Mouse (Mus musculus) kidney, postnatal 0 days (tissue): ENCODE measurements around the gene Asb7. TPM values are rescaled to one million over a fixed set of nuclear protein-coding genes. Genes with fewer than 3 reads are reported as not detected.

ENCODE experiments used
- ATAC-seq: fragments of 200-750 bp; cut with Nextera tagmentation; replicated peaks from 2 replicates; pipeline ENCODE4 v1.8.0; 2017; ENCODE audit warnings: low read depth, moderate number of reproducible peaks, moderate TSS enrichment, moderate library complexity; ENCODE audit not compliant: low FRiP score
- DNase-seq: peaks from one replicate; pipeline ENCODE4 v3.0.0-alpha.2; 2016; ENCODE audit warnings: low spot score
- H3K27ac ChIP-seq: fragments of 300-500 bp; sonication (generic); 2 replicates; pipeline ENCODE4 v1.5.1; 2014; ENCODE audit warnings: mild to moderate bottlenecking
- H3K27me3 ChIP-seq: fragments of 300-500 bp; sonication (generic); 2 replicates; pipeline ENCODE4 v1.6.1; 2014; ENCODE audit warnings: low read length, mixed read lengths; ENCODE audit not compliant: insufficient read depth
- H3K36me3 ChIP-seq: fragments of 300-500 bp; sonication (generic); 2 replicates; pipeline ENCODE4 v1.6.1; 2014; ENCODE audit warnings: low read length, mixed read lengths; ENCODE audit not compliant: insufficient read depth
- H3K4me1 ChIP-seq: fragments of 300-500 bp; sonication (generic); replicated peaks from 2 replicates; pipeline ENCODE4 v1.6.1; 2014; ENCODE audit warnings: antibody characterized with exemption, low read length, mixed read lengths; ENCODE audit not compliant: insufficient read depth
- H3K4me2 ChIP-seq: fragments of 300-500 bp; sonication (generic); 2 replicates; pipeline ENCODE4 v1.6.1; 2014; ENCODE audit warnings: mild to moderate bottlenecking, low read length, moderate library complexity, mixed read lengths
- H3K4me3 ChIP-seq: fragments of 300-500 bp; sonication (generic); replicated peaks from 2 replicates; pipeline ENCODE4 v1.5.1; 2014; ENCODE audit warnings: low read depth, low read length
- H3K9ac ChIP-seq: fragments of 300-500 bp; sonication (generic); 2 replicates; pipeline ENCODE4 v1.6.1; 2014; ENCODE audit warnings: low read depth, low read length
- H3K9me3 ChIP-seq: fragments of 300-500 bp; sonication (generic); replicated peaks from 2 replicates; pipeline ENCODE4 v1.6.1; 2016; ENCODE audit warnings: low read length, inconsistent platforms, mixed read lengths
- CTCF ChIP-seq: IDR thresholded peaks from 2 replicates; pipeline ENCODE4 v1.5.1; 2016; ENCODE audit warnings: antibody characterized with exemption, low read depth, mild to moderate bottlenecking, moderate library complexity
- WGBS: fragments of 180-500 bp; shearing (Covaris S2); extraction: QIAGEN DNeasy Blood & Tissue Kit; methylation state at CpG from one replicate; pipeline ENCODE4 v1.1.7; 2014; 5-methylcytosine and 5-hydroxymethylcytosine counted together
- polyA plus RNA-seq: library from polyadenylated mRNA; unstranded; fragments of >200 nt; fragmentation: Nextera tagmentation; extraction: Ambion mirVana; gene quantifications from 2 replicates; pipeline ENCODE4 v1.2.1, GENCODE M21; 2015

The Asb7 gene
- polyA plus RNA-seq, 1 experiment from 2014 or later, result 12.9 TPM

- TF ChIP-seq CTCF, result no peak
- peak; percentile 85 for DNase-seq
- 60% methylated on average over 12 of the region's 12 CpGs for WGBS
- no peaks in the 10 kb centered on the region for H3K9me3 ChIP-seq
- H3K4me3 ChIP-seq, result no peak overlapping the region
- no peak for ATAC-seq
- H3K4me2 ChIP-seq, result no peak overlapping the region
- H3K4me1 ChIP-seq, result no peaks in the 10 kb centered on the region
- H3K27me3 ChIP-seq, result no peaks in the 10 kb centered on the region
- no peaks in the 10 kb centered on the region for H3K36me3 ChIP-seq
- H3K27ac ChIP-seq, result peak overlapping the region; percentile 19; the same call in 1 of the 2 replicates
- H3K9ac ChIP-seq, result no peak overlapping the region
Observed at GRCm38 (mm10) chr7:66600622-66601610, 88.5 kb downstream of the Asb7 start.

GRCm38 (mm10) chr7:66600126-66600525, 89.3 kb downstream of the Asb7 start:
- DNase-seq (no peak), ATAC-seq (no peak)
- Histone ChIP-seq H3K9ac (no peak overlapping the region), H3K36me3 (no peaks in the 10 kb centered on the region), H3K4me1 (no peaks in the 10 kb centered on the region), H3K4me3 (no peak overlapping the region), H3K27me3 (no peaks in the 10 kb centered on the region), H3K9me3 (no peaks in the 10 kb centered on the region), H3K4me2 (no peak overlapping the region), H3K27ac (no peak overlapping the region)
- no peak for TF ChIP-seq CTCF
- 73% methylated on average over 3 of the region's 3 CpGs for WGBS

- no peak overlapping the region for H3K9ac ChIP-seq
- no peaks in the 10 kb centered on the region for H3K27me3 ChIP-seq
- ATAC-seq (no peak), DNase-seq (no peak)
- WGBS, result 93% methylated on average over 3 of the region's 3 CpGs
- H3K9me3 ChIP-seq, result no peaks in the 10 kb centered on the region
- no peak overlapping the region for H3K4me3 ChIP-seq
- no peaks in the 10 kb centered on the region for H3K36me3 ChIP-seq
- TF ChIP-seq CTCF, result no peak
- no peak overlapping the region for H3K27ac ChIP-seq
- H3K4me1 ChIP-seq, result no peaks in the 10 kb centered on the region
- no peak overlapping the region for H3K4me2 ChIP-seq
Observed at GRCm38 (mm10) chr7:66597900-66598299, 91.5 kb downstream of the Asb7 start.

Other genes starting within 250 kb of the Asb7 start
- 13.5 and 13.6 TPM in 2 replicates for gene Lins1, start 293 bp upstream of the Asb7 start, polyA plus RNA-seq
- gene Cers3, start 53.9 kb upstream of the Asb7 start, polyA plus RNA-seq, result 2.1 and 2.7 TPM in 2 replicates
- 1.5 and 3.1 TPM in 2 replicates for gene Adamts17, start 150.1 kb upstream of the Asb7 start, polyA plus RNA-seq